Mouse (Mus musculus) urinary bladder, postnatal 10 days (tissue): ENCODE measurements around the gene Nhs.

Experiments used
- DNase-seq: peaks from one replicate; pipeline ENCODE4 v3.0.0; 2022; ENCODE audit warnings: low spot score

Gene Nhs

GRCm38 (mm10) chrX:162020039-162020566 is 139.4 kb downstream of the Nhs start:
- no peak for DNase-seq

DNA sequence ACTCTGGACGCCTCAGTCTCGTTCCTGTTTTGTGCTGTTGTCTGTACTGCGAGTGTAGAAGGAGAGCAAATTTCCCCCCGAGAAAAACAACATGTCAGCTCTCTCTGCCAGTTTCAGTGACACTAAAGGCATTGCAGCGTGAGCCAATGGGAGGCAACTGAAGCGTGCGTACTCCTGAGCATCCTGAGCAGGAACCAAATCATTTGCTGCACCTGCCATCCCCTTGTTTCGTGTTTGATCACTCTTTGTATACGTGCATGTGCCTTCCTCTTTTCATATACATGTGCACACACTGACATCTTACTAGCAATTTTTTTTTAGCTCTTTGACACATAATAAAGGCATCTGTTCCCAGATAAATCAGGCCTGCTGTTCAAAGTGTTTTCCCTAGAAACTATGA is 142.1 kb downstream of the Nhs start:
- DNase-seq = no peak

- DNase-seq = no peak
Measured at GRCm38 (mm10) chrX:162012570-162012969, 147.0 kb downstream of the Nhs start.

- DNase-seq = no peak
Measured at GRCm38 (mm10) chrX:162009876-162010275, 149.7 kb downstream of the Nhs start.

DNA sequence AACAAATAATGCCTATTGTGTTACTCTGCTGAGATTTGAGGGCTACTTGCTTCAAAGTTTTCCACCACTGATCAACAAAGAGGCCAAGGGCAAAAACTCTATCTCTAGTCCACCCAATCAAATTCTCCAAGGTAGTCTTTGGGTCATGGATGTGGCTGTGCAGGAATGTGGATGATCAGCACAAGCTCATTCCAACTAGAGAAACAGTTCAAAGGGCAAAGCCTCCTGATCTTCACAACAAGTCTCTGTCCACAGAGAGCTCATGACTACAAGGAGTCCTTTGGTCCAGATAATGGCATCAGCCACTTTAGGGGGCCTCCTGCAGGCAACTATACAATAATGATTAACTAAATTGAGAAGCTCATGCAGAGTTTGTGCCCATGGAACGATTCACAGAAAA is 155.7 kb downstream of the Nhs start:
- DNase-seq = no peak

DNA sequence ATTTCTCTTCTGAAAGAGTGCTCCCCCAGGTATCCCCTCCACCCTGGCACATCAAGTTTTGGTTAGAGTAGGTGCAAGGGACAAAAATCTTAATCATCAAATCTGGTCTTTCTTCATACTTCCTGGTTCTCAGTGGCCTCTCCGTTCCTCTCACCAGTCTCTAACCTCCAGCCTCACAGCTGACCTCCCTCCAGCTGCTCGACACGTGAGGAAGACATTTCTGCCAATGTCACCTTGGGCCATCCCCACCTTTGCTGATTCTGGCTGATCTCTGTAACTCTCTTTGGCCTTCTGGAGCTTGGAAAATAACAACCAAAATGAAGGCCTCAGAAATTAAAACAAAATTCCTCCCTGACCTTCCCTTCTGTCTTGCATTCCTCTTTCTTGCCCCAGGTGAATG is 160.7 kb downstream of the Nhs start:
- no peak for DNase-seq

- DNase-seq = no peak
Measured at GRCm38 (mm10) chrX:161997170-161997795, 162.2 kb downstream of the Nhs start.

DNA sequence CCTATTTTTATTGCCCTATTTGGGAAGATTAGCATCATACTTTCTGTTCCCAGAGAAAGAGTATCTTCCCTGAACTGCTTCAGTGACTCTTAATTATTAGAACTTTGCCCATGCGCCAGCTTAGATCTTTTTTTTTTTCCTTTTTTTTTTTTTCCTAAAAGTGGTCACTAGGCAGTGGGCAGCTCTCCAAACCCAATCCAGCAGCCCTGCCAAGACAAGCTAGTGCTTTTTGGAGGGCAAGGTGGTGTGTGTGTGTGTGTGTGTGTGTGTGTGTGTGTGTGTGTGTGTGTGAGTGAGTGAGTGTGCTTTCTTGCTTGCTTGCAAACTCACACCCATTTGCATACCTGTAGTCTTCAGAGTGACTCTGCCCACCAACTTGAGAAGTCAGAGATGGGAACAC is 169.4 kb downstream of the Nhs start:
- DNase-seq = no peak

GRCm38 (mm10) chrX:161984961-161985360 is 174.6 kb downstream of the Nhs start:
- DNase-seq = no peak

GRCm38 (mm10) chrX:161981399-161981798 is 178.1 kb downstream of the Nhs start:
- DNase-seq = no peak

DNA sequence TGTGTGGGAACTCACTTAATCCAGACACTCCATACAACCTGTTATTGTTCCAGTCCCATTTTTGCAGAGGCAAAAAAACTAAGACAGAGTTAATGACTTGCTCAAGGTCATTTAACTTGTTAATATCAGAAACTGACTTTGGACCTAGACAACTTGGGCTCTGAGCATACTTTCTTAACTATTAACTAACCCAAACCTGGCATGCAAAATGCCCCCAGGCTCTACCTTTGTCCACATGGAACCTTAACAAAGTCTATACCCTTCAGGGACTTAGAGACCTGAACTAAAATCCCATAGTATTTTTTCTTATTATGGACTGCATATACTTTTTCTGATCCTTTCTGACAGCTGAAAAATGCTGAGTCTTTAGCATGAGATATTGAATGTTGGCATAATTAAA is 179.6 kb downstream of the Nhs start:
- no peak for DNase-seq

DNA sequence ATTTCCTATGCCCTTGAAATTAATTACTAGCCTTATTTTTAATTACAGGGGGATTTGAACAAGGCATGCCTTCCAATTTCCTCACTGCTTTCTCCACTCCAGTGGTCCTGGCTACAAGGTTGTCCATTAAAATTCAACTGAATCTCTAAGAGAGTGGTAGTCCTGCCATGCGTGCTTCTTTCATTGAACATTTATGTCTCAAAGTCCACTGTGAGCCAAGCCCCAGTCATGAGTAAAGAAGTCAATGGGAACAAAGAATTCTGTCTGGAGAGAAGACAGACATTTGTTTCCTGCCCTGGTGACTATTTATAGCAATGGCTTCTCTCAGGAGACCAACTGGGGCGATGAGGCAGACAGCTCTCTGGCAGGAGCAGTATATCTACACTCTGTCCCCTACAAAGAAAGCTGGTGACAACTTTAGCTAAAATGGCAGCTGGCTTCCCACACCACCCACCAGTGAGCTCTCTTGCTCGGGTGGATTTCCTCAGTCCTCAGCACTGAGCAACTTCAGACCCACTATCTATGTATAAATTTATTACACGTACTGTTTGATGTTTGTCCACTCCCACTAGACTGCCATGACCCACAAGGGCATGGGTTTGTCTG is 182.2 kb downstream of the Nhs start:
- no peak for DNase-seq

DNA sequence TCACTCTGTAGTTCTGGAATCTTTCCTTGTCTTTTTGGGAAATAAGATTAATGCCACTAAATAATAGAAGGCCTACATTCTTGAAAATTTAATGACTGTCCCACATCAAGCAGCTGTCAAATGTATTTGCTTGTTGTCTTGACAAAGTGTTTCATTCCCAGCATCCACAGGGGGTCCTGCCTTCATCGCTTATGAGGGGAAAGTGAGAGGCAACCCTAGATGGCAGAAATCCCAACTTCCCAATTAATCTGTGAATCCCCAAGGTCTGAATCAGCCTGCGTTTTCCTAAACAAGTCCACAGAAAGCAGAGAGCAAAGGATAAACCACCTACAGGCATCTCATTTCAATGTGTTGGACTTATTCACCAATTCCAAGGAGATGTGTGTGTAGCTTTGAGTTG is 183.2 kb downstream of the Nhs start:
- DNase-seq = no peak

DNA sequence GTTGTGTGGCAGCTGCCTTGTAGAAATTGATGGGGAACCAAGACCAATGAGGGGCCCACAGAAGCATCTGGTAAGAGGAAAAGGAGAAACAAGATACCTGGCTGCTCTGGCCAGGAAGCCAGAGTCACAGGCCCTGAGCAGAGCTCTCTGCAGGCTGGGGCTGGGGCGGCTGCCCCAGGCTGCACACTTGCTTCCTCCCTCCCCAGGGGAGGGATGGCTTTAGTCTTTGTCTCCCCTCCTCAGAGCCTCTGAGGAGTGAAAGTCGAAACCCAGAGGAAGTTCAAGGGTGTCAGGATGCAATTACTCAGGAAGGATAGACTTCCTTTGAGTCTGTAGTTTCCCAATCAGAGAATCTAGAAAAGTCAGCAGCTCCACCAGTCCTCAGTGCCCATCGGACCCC is 186.0 kb downstream of the Nhs start:
- DNase-seq = no peak

DNA sequence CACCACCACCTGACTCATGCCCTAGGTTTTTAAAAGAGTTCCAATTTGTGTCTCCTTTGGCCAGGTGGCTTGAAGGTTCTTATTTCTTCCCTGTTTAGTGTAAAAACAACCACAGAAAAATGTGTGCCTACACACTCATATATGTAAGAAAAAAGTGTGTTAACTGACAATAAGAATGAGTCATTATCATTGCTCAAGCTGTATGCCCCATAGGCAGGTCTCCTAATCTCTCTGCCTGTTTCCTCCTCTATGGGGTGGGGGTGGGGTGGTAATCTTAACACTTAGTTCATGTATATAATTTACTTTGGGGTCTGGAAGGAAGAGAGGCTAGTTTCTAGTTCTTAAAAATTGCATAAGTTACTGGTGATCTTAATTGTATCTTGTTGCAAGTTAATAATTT is 186.8 kb downstream of the Nhs start:
- no peak for DNase-seq

GRCm38 (mm10) chrX:161971961-161972502 is 187.5 kb downstream of the Nhs start:
- DNase-seq = no peak

GRCm38 (mm10) chrX:161971131-161971530 is 188.4 kb downstream of the Nhs start:
- no peak for DNase-seq

GRCm38 (mm10) chrX:161967692-161968091 is 191.8 kb downstream of the Nhs start:
- DNase-seq = no peak

- DNase-seq = no peak
Measured at GRCm38 (mm10) chrX:161963372-161963771, 196.2 kb downstream of the Nhs start.

- no peak for DNase-seq
Measured at GRCm38 (mm10) chrX:161962855-161963254, 196.7 kb downstream of the Nhs start.

DNA sequence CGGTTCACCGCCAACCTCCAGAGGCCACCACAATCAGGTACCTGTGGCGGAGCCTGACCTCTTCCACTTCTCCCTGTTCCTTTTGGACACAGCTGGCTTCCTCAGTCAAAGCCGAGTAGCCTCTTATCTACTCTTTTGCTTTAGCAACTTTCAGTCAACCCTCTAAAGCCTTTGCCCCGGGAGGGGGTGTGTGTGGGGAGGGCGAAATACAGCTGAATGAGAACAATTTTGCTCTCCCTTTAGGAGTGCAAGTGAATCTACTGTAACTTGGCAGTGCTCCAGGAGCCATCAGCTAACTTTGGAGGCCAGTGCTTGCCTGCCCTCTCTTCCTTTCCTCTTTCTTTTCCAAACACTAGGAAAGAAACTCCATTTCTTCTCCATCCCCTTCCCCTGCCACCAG is 197.8 kb downstream of the Nhs start:
- DNase-seq = no peak

- DNase-seq = peak; percentile 8
Measured at GRCm38 (mm10) chrX:161961176-161961575, 198.4 kb downstream of the Nhs start.

DNA sequence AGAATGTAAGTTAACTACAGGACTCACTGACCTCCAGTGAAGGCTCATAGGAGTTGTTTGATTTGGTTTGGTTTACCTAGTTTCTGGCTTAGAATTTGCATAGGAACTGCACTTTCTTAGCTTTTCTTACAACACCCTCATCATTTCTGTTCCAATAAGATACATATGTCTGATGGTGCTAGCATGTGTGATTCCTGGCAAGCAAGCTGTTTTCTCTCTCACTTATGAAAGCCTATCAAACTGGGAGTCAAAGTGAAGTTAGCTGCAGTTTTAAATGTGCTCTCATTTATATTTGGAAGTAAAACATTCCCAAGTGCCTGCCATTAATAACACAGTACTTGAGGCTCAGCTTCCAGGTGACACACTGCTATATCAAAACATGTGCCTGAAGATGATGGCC is 207.2 kb downstream of the Nhs start:
- DNase-seq = no peak
